Mouse (Mus musculus) lung, adult 2 months (tissue): ENCODE data around the gene Usp4.

ENCODE experiments used
- CTCF ChIP-seq: fragments of 200-500 bp; IDR thresholded peaks from 2 replicates; pipeline ENCODE4 v1.5.1; 2011; ENCODE audit warnings: mild to moderate bottlenecking, low read length, control low read depth; ENCODE audit not compliant: insufficient read depth
- POLR2A ChIP-seq: fragments of 200-500 bp; IDR thresholded peaks from 2 replicates; pipeline ENCODE4 v1.6.1; 2011; ENCODE audit warnings: low read depth, mild to moderate bottlenecking, control low read depth, low read length, borderline replicate concordance; ENCODE audit errors: extremely low read depth

DNA sequence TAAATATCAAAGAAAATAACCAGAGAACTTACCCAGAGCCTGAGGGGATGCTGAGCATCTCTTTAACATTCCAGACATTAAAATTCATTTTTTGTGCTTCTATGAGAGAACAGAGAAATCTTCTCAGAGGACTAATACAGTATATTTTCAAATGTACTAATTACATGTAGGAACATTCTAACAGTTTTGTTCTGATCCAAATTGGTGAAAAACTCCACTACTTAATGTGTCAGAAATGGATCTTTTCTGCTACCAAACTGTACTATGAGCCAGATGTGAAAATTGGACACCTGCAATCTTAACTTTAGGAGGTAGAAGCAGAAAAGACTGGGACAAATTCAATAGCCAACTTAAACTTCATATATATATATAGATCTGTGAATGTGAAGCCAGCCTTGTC, 80.7 kb downstream of the Usp4 start, which contains the start of gene Ccdc36:
- TF ChIP-seq POLR2A: no peak
- TF ChIP-seq CTCF: no peak
